Mouse (Mus musculus): Measurements from ENCODE around the gene Rpl35a.
"Not testable (repeated sequence)": the region's sequence is repeated elsewhere in the genome, so short reads cannot be mapped to it uniquely, and the experiment has no call there.

Gene Rpl35a

DNA sequence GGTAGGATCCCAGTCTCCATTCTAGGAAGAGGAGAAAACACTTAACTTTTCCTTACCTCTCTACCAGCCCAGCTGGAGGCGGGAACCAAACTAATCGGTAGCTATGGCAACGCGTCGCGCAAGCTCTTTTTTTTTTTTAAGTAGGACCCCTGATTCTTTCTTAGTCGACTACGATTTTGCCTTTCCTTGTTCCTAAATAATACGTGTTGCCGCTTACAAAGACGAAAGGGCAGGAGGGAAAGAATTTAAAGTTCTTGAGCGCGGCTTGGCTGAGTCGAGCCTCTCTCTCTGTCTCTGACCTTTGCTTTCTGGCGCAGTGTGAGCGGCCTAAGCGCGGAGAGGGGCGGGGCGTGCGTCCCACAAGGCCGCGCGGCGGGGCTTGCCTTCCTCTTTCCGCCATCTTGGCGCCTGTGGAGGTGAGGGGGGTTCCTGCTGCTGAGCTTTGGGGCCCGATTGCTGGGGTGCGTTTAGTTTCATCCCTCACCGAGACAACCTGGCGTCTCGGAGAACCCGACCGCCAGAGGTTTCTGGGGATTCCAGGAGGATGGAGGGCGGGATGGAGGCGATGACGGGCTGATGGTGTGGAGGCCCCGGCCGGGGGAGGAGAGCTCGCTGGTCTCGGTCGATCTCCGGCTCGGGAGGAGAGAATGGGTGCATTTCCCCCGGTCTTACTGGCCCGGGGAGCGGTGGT lies at the start of gene Rpl35a, which contains the start of gene Iqcg:
Gene Rpl35a, plus strand, starts transcription at position 359 of the 691 bp plus-strand sequence.
Gene Iqcg, minus strand, starts transcription at position 124 of the 691 bp plus-strand sequence.
- DNase-seq, result peak; percentile 92

DNA sequence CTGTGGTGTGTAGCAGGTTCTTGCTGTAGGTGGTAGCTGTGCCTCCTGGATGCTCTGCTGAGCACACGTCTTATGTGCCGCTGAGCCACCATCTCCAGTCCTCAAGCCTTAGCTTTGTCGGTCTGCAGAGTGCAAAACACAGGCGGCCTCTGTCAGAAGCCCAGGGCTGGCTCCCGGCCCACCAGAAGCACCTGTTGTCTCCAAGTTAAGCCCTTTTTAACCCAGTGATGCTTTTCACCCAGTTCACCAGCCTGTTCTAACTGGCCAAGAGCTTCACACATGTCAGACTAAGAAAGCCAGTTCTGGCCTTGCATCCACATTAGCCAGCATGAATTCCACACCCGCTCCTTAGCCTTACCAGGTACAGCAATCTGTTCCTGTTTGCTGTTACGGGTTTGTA lies 49.4 kb upstream of the Rpl35a start:
- no peak for DNase-seq

GRCm38 (mm10) chr16:33007436-33007835 lies 48.8 kb upstream of the Rpl35a start:
- no peak for DNase-seq

DNA sequence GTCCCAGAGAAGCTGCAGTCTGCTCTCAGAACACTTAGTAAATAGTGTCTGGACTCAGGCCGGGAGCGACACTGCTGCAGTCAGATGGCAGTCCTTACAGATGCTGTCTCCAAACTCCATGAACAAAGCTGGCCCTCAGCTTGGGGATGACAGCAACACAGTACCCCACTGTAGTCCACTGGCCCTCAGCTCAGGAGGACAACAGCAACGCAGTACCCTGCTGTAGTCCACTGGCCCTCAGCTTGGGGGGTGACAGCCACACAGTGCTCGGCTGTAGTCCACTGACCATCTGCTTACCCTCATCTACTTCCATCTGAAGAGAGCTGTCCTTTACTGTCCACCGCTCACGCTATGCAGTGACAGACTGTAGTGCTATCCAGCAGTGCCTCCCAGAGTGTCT lies 46.1 kb upstream of the Rpl35a start:
- DNase-seq, result no peak

DNA sequence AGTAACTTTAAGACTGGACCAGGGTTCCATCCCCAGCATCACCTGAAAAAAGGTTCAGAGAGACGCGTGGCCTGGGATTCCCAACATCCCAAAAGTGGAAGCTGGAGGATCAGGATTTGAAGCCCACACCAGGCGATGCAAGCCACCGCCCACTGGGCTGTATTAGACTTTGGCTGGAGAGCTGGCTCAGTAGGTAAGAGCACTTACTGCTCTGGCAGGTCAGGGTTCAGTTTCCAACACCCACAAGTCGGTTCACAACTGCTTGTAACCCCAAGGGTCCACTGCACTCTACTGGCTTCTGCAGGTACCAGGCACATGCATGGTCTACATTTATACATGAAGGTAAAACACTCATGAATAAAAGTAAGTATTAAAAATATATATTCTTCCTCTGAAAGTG lies 42.5 kb upstream of the Rpl35a start:
- no peak for DNase-seq

GRCm38 (mm10) chr16:33014921-33015320 lies 41.3 kb upstream of the Rpl35a start:
- DNase-seq, result no peak

DNA sequence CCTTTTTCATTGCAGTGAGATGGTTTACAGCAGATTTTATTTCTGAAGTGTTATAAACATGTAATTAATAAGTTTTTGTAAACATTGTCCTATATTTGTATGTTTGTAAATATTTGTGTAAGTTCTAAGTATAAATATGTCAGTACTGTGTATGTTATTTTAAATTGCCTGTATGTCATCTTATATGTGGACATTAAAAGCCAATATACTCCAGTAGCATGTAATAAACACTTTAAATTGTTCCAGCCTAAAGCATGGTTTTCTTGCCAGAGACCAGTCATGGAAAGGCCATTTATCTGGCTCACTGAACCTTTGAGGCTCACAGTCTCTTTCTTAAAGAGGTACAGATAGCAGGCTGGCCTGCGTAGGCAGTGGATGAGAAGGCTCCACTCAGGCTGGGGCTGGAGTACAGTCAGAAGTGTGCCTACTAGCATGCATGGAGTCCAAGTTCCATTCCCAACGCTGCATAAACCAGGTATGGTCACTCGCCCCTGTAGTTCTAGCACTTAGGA lies 40.8 kb upstream of the Rpl35a start:
- no peak for DNase-seq

GRCm38 (mm10) chr16:33015986-33016385 lies 40.3 kb upstream of the Rpl35a start:
- no peak for DNase-seq

DNA sequence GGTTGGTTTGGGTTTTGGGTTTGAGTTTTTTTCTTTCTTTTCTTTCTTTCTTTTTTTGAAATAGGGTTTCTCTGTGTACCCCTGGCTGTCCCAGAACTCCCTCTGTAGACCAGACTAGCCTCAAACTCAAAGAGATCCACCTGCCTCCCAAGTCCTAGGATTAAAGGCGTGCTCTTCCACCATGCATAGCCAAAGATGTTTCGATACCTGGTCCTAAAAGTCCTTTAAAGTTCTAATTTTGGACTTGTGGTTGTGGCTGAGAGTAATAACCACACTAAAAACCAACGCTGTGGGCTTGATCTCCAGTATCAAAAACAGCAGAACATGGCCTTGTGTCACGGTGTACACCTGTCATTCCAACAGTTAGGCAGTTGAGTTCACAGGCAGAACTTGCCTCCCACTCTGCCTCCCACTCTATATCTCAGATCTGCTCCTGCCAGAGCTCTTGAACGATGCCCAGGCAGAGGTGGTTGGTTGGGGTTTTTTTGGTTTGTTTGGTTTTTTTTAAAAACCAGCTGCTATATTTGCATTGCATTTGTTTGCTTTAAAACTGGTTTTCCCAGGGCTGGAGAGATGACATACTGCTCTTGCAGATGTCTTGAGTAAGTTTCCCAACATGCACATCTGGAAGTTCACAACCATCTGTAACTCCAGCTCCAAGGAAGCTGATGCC lies 38.4 kb upstream of the Rpl35a start:
- peak; percentile 24 for DNase-seq

GRCm38 (mm10) chr16:33019117-33019770 lies 37.0 kb upstream of the Rpl35a start:
- DNase-seq, result no peak

GRCm38 (mm10) chr16:33021381-33021780 lies 34.9 kb upstream of the Rpl35a start:
- DNase-seq, result peak; percentile 64

- DNase-seq, result peak; percentile 93
Measured at GRCm38 (mm10) chr16:33023750-33024149, 32.5 kb upstream of the Rpl35a start.

- no peak for DNase-seq
Measured at GRCm38 (mm10) chr16:33024456-33025104, 31.7 kb upstream of the Rpl35a start.

- no peak for DNase-seq
Measured at GRCm38 (mm10) chr16:33026357-33026756, 29.9 kb upstream of the Rpl35a start.

GRCm38 (mm10) chr16:33036006-33036405 lies 20.2 kb upstream of the Rpl35a start:
- peak; percentile 17 for DNase-seq

GRCm38 (mm10) chr16:33042682-33043081 lies 13.6 kb upstream of the Rpl35a start:
- DNase-seq, result no peak

DNA sequence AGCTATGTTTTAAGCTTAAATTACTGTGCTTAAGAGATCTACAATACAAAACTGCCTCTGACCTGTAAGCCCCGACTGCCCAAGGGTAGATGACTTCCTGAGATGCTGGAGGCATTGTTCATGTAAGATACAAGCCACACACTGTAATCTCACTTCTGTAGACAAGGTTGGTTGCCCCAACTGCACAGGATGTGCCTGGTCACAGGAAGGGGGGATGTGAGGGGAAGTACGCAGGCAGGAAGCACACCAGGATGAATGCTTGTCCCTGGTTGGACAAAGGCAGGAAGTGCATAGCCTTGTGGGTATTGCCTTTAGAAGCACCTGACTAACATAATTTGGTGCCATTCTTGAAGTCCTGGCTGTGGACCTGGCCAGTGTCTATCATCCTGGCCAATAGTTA lies 13.0 kb upstream of the Rpl35a start:
- no peak for DNase-seq

DNA sequence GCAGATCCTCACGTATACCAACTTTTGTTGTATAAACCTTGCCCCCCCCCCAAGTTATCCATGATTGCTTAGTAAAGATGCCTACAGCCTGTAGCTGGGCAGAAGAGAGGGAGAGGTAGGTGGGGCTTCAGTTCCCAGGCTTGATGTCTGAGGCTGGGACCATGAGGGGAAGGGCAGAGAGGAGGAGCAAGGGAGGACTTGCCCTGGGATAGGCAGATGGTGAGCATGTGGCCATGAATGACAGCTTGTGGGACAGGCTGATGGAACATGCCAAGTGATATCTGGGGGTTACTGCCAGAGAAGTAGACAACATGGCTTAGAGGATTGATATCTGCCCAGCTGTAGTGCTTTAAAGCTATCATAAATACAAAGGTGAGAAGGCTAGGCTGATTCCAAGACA lies 8.2 kb upstream of the Rpl35a start:
- no peak for DNase-seq

- no peak for DNase-seq
Measured at GRCm38 (mm10) chr16:33048686-33049085, 7.6 kb upstream of the Rpl35a start.

- DNase-seq, result no peak
Measured at GRCm38 (mm10) chr16:33049809-33050208, 6.4 kb upstream of the Rpl35a start.

- DNase-seq, result no peak
Measured at GRCm38 (mm10) chr16:33053141-33053540, 3.1 kb upstream of the Rpl35a start.

GRCm38 (mm10) chr16:33054927-33055326 lies 1.3 kb upstream of the Rpl35a start:
- DNase-seq, result not testable (repeated sequence)

DNA sequence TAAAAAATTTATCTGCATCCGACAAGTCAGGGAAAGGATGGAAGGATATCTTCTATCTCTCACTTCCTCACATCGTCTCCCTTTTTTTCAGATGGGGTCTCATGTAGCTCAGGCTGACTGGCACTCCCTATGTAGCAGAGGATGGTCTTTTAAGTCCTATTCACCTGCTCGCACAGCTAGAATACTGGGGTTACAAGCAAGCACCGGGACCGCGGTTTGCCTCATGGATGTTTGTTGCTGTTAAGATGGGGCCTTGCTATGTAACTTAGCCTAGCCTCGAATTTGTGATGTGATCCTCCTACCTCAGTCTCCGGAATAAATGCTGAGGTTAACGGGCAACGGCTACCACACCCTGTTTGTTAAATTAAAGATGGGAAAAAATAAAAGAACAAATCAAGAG lies 598 bp upstream of the Rpl35a start:
- no peak for DNase-seq

Measured in lung, postnatal 36 days (tissue).